Mouse (Mus musculus) embryonic stem cell, embryonic (primary cell): Measurements from ENCODE around the gene Ppip5k2.

ENCODE experiments used
- CTCF ChIA-PET, 4 experiments: fragments of 300-600 bp in 2 of 4; fragments of 350-600 bp in 2 of 4; sonication (Branson Sonifier 250); formaldehyde crosslinking; loops; one replicate each; lab custom pipeline; 2022; ENCODE audit warnings: inconsistent platforms in 2 of 4; lab: Charles Lee
- POLR2A ChIA-PET, 4 experiments: fragments of 300-600 bp in 2 of 4; fragments of 350-600 bp in 2 of 4; sonication (Branson Sonifier 250); formaldehyde crosslinking; loops; one replicate each; lab custom pipeline; 2022; ENCODE audit warnings: antibody characterized with exemption in 4 of 4, inconsistent platforms in 1 of 4; lab: Charles Lee

Ppip5k2 gene

GRCm38 (mm10) chr1:97769904-97770753 is at the start of gene Ppip5k2, which contains the start of gene Gin1:
Ppip5k2 (minus strand) TSS chr1:97770411.
Gin1 (plus strand) TSS chr1:97770172.
- CTCF ChIA-PET, result interaction anchor here in 3 of 4 experiments (0.6 to 1.0 kb wide), 3 partner anchors 10 to 81 kb away, joined by 3 read pairs; no protein-coding TSS in a partner anchor
- POLR2A ChIA-PET, result interaction anchor here in 3 of 4 experiments (0.7 to 2.7 kb wide), 21 partner anchors 9 to 327 kb away, joined by 3 to 10 read pairs (median 4); no protein-coding TSS in a partner anchor

DNA sequence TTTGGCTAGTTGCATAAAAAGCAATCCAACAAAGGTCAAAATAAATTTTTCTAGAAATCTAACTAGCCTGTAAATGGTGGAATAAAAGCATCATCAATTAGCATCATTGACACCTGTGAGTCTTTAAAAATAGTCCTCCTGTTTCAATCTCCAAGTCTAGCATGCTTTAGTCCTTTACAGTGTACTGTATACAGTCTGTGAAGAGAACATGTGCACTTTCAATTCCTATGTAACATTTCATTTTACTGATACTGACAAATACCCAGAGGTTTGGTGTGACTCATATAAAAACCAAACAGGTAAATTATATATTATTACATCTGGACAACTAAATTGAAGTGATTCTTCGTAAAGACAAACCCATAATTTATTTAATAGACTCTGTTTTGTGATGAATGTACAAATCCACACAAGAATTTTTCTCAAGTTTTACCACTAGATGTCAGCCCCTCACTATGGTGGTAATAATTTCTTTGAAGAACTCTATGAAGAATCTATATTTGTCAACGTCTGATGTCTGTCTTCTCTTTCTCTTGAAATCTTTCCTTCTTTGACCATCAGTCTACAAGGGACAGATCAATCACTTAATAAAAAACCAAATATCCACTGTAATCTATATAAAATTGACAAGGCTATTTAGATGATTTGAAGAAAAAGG is 39.2 kb upstream of the Ppip5k2 start:
- ChIA-PET POLR2A (no interaction called here), CTCF (no interaction called here)

DNA sequence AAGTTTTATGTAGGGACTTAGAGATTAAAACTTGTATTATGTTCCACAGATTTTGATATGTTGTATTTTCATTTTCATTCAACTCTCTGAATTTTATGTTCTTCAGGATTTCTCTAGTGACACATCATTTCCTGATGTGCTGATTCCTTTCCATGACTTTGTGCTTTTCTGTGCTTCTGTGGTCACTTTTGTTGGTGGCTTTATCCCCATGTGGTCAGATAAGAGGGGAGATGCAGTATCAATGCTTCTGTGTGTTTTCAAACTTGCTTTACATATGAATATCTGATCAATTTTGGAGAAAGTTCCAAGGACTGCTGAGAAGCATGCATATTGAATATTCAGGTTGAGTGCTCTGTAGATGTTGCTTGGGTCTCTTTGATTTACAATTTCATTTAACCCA is 34.3 kb upstream of the Ppip5k2 start:
- POLR2A ChIA-PET, result interaction anchor here in 1 of 4 experiments (0.6 kb wide), 1 partner anchor 34 kb away, joined by 3 read pairs; no protein-coding TSS in a partner anchor
- CTCF ChIA-PET, result no interaction called here

DNA sequence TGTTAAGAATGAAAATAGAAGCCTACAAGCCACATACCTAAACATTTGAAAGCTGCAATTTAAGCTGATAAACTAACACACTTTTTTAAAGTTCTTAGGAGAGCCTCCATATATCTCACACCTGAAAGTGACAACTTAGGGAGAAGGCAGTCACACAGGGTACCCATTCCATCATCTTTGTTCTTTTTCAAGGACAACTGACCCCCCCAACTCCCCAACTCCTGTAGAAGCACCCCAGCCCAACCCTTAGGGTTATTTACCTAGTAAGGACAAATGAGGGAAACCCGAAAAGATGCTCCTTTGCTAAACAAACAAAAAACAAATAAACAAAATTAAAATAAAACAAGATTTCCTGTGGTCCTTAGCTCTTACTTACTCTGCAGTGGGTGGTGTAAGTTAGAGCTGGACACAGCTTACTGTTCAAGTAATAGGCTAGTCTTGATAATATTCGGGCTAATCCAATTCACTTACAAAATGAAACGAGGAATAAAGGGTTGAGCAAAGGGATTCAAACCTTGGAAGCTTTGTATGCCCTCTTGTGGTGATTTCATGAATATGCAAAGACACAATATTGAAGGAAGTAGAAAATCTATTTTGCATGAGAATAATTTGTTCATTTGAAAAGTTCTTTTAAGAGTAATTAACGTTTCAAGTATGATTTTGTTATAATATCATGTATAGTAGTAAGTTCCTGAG is 32.1 kb upstream of the Ppip5k2 start:
- POLR2A ChIA-PET, result interaction anchor here in 2 of 4 experiments (0.6 to 1.4 kb wide), 3 partner anchors 17 to 194 kb away, joined by 3 to 4 read pairs (median 3); no protein-coding TSS in a partner anchor
- CTCF ChIA-PET, result interaction anchor here in 2 of 4 experiments (0.5 to 1.5 kb wide), 3 partner anchors 75 to 377 kb away, joined by 3 read pairs; no protein-coding TSS in a partner anchor

DNA sequence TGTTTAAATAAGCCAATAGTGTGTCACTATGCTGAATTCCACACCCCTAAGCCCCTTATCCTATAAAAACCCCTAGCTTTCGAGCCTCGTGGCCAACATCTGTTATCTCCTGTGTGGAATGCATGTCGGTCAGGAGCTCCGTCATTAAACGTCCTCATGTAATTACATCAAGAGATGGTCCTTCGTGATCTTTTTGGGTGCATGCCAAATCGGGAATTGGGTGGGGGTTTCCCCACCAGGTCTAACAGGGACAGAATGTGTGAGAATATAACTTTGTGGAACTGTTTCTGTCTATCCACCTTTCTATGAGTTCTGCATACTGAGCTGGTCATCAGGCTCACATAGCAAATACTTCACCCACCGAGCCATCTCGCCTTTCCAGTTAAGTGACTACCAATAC is 25.7 kb upstream of the Ppip5k2 start:
- POLR2A ChIA-PET, result no interaction called here
- CTCF ChIA-PET, result no interaction called here

DNA sequence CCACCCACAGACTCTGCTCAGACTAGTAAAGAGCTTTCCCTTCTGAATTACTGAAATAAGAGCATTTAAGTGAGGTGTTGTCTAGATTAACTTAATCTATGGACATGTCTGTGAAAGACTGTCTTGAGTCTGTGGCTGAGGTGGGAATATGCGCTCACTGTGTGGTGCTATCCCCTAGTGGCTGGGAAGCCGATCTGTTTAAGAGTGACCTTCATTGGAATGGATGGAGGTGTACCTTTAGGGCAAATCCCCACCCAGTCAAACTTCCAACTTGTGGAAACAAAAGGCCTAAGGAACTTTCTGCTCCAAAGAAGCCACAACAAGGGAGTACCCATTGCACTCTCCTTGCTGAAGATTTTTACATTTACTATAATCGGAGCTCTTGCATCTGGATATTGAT is 23.9 kb upstream of the Ppip5k2 start:
- POLR2A ChIA-PET, result interaction anchor here in 1 of 4 experiments (1.1 kb wide), 1 partner anchor 14 kb away, joined by 3 read pairs; no protein-coding TSS in a partner anchor
- CTCF ChIA-PET, result no interaction called here

DNA sequence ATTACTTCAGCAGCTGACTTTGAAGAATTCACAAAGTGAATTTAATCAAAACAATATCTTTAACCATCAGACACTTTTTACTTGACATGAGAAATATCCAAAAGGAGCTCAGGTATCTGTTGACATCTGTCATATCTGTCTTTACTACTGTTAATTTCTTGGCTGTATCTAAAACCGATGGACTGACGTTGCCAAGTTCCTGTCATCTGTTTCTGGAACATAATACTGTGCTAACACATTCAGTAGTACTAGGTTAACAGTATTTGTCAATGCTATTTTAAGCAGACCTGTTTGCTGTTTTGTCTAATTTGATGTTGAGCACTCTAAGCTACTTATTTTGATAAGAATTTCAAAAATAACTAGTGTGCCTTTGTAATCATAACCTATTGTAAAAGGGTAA is 18.3 kb upstream of the Ppip5k2 start:
- POLR2A ChIA-PET, result interaction anchor here in 1 of 4 experiments (0.6 kb wide), 1 partner anchor 241 kb away, joined by 6 read pairs; no protein-coding TSS in a partner anchor
- CTCF ChIA-PET, result no interaction called here

DNA sequence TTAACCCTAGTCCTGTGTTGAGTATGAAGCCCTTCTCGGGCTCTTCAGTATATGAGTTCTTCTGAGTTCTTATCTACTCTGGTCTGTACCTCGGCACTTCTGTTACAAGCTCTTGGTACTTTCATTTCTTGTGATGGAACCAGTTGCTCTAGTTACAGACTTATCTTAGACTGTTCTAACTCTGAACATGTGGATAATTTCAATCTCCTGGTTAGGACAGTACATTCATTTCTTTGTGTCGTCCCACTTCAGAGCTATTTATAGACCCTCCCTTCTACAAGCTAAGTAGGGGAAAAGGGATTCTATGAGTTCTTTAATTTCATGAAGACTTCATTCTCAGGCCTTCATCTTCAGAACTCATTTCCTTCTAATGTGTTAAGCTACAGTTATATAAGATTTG is 17.5 kb upstream of the Ppip5k2 start:
- POLR2A ChIA-PET, result no interaction called here
- CTCF ChIA-PET, result interaction anchor here in 1 of 4 experiments (0.6 kb wide), 1 partner anchor 18 kb away, joined by 3 read pairs; the partner anchor contains the start of genes Gin1 and Ppip5k2

DNA sequence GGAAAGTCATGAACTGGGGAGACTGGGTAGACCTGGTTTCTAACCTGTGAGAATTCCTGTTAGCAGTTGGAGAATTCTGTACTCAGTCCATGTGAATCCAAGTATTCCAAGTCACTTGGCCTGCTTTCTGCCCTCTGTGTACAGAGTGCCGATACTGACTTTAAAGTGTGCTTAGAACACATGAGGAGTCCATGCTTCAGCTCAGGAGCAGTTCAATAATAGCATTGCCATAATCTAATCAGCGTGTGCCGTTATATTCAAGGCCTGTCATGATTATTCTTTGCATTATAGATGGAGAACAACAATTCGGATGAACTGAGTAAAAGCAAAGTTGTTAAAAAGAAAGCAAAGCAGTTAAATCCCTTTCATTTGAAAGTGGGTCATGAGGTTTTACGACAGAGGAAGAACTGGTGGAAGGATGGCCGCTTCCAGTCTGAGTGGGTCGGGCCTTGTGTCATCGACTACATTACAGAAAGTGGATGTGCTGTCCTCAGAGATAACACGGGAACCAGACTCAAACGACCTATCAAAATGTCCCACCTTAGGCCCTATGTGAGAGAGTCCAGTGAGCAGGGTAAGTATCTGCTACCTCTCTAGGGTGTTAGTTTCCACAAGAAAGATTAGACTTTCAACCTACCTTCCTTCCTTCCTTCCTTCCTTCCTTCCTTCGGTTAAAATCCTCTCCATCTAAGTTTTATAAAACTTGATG is 15.6 kb upstream of the Ppip5k2 start:
- POLR2A ChIA-PET, result interaction anchor here in 1 of 4 experiments (0.7 to 0.8 kb wide), 2 partner anchors 15 to 17 kb away, joined by 3 read pairs; partner anchors contain the start of genes Gin1 and Ppip5k2
- CTCF ChIA-PET, result no interaction called here

DNA sequence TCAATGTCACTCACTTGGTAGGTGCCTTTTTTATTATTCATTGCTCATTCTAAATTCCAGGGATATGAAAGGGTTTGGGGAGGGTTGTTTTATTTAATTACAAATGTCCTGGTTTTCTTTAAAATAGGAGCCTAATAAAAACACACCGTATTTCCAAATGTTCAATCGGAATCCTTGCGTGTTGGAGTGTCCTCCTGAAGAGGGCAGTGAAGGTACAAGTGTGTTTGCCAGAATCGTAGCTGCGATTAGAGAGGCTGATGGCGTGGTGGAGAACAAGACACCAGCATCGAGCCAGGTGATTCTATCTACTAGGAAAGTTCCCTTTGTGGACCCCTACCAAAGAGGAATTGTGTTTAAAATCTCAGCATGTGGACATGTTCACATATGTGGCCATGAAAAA is 14.7 kb upstream of the Ppip5k2 start:
- ChIA-PET CTCF (no interaction called here), POLR2A (interaction anchor here in 1 of 4 experiments (0.8 to 2.0 kb wide), 2 partner anchors 14 to 18 kb away, joined by 3 to 9 read pairs; partner anchors contain the start of genes Gin1 and Ppip5k2)

DNA sequence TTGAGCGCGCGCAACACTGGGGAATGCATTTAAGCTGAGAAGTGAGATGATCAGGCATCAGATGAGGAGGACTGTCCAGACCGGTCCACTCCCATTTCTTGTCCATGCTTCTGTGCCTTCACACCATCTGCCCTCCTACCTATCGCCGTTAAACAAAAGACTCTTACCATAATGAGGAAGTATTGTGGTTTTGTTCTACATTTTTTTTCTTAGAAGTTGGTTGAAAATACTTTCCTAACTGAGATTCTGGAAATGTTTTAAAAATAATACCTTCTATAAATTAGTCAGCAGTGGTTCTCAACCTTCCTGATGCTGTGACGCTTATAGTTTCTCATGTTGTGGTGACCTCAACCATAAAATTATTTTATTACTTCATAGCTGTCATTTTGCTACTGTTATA is 11.5 kb upstream of the Ppip5k2 start:
- ChIA-PET CTCF (no interaction called here), POLR2A (interaction anchor here in 1 of 4 experiments (0.8 to 1.1 kb wide), 2 partner anchors 11 kb away, joined by 3 to 4 read pairs; no protein-coding TSS in a partner anchor)

DNA sequence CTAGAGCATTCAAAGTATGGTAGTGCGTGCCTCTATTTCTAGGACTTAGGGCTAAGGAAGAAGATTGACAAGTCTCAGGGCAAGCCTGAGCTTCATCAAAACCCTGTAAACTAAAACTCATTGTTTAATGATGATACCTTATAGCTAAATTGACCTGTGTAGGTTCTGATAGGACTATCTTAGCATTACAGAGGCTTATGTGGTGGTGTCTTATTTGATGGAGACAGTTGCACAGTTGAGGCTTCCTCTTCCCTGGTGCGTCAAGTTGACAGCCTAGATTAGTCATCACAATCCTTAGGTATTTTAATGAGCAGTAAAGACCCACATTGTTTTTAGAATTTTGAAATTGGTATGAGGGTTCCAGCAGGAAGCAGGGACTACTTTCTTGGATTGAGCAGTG is 3.8 kb upstream of the Ppip5k2 start:
- ChIA-PET CTCF (no interaction called here), POLR2A (no interaction called here)

- ChIA-PET POLR2A (interaction anchor here in 1 of 4 experiments (0.9 kb wide), 1 partner anchor 127 kb away, joined by 7 read pairs; no protein-coding TSS in a partner anchor), CTCF (no interaction called here)
These were observed 3.2 kb upstream of the Ppip5k2 start for GRCm38 (mm10) chr1:97773362-97773761.

GRCm38 (mm10) chr1:97771727-97772126 is 1.5 kb upstream of the Ppip5k2 start:
- POLR2A ChIA-PET, result interaction anchor here in 2 of 4 experiments (1.2 to 2.7 kb wide), 4 partner anchors 10 to 35 kb away, joined by 4 to 10 read pairs (median 8); no protein-coding TSS in a partner anchor
- CTCF ChIA-PET, result no interaction called here

GRCm38 (mm10) chr1:97771118-97771517 is 907 bp upstream of the Ppip5k2 start:
- ChIA-PET CTCF (interaction anchor here in 2 of 4 experiments (0.7 to 1.0 kb wide), 2 partner anchors 11 to 82 kb away, joined by 3 read pairs; no protein-coding TSS in a partner anchor), POLR2A (interaction anchor here in 2 of 4 experiments (0.7 to 2.7 kb wide), 10 partner anchors 11 to 316 kb away, joined by 3 to 10 read pairs (median 4); no protein-coding TSS in a partner anchor)

DNA sequence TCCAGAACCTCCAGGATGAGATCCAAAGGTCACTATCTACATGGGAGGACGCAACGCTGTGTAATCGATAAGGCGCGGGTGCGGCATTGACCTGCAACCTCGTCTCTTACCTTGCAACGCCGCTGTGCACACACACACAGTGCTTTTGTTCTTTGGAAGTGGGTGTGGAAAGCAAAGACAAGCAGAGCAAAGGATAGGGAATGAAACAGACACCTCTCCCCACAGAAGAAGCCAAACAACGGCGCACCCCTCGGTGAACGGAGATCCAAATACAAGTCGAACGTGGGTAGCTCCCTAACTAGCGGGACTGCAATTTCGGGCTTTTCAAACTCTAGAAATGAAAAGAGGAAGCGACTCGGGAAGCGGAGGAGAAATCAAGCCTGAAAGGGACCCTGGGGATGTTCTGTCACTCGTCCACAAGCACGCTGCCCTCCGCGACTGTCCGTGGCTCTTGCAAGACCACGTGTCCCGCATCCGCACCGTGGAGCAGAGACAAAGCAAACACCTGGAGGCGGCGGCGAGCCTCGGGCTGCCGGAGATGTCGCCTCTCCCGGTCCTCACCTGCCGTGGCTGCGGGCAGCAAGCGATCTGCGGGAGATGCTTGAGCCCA is 812 bp downstream of the Ppip5k2 start:
- POLR2A ChIA-PET, result interaction anchor here in 3 of 4 experiments (1.0 to 2.7 kb wide), 11 partner anchors 8 to 318 kb away, joined by 3 to 10 read pairs (median 4); no protein-coding TSS in a partner anchor

DNA sequence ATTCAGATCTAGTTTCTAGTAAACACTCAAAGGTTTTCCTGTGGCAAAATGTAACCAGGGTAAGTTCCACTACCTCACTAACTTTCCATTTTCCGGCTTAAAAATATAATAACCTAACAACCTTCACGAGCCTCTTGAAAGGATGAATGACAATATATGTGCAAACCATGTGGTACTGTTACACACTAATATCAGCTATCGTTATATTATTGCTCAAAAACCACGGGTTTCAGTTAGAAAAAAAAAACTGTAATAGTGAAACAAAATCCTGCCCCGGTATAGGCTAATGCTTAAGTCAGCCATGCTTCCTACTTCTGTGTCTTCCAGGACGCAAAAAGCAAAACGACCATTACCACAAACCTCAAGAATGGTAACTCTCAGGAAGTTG is 1.3 kb downstream of the Ppip5k2 start:
- ChIA-PET POLR2A (interaction anchor here in 2 of 4 experiments (1.2 to 2.7 kb wide), 5 partner anchors 8 to 16 kb away, joined by 4 to 10 read pairs (median 8); no protein-coding TSS in a partner anchor), CTCF (interaction anchor here in 1 of 4 experiments (0.6 kb wide), 1 partner anchor 380 kb away, joined by 3 read pairs; no protein-coding TSS in a partner anchor)

More for the DNA sequence above, 812 bp downstream of the Ppip5k2 start:
- CTCF ChIA-PET, result no interaction called here
